Mouse (Mus musculus): ENCODE results near the gene Nr5a2. TPM values are rescaled to one million over a fixed set of nuclear protein-coding genes. Genes with fewer than 3 reads are reported as not detected.

The Nr5a2 gene
- polyA plus RNA-seq, 1 experiment, result not detected

DNA sequence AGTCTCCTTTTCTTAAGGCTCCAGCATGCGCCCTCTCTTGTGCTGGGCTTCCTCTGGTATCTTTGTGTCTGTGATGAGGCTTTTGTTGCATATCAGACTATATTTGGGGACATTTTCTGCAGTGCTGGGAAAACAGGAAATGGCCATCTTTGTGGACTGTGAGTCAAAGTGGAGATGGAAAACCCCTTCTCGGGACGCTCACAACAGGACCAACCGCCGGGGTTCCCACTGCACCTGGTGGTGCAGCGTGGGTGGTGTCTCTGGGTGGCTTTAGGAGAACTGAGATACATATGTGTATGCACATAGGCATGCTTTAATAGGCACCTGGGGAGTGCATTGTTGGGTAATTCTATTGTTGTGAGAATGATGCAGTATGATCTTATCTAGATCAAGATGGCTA, 129.3 kb downstream of the Nr5a2 start:
- Histone ChIP-seq H3K4me2 (ENCODE audit: low read depth) (no peak overlapping the region), H3K36me3 (ENCODE audit: control insufficient read depth, insufficient read depth) (no peaks in the 10 kb centered on the region), H3K27me3 (ENCODE audit: control insufficient read depth, insufficient read depth, insufficient read length) (no peaks in the 10 kb centered on the region), H3K79me2 (ENCODE audit: control insufficient read depth, insufficient read depth) (no peaks in the 10 kb centered on the region), H3ac (ENCODE audit: control insufficient read depth, insufficient read length) (no peak overlapping the region), H3K4me3 (no peak overlapping the region)
- TF ChIP-seq E2F4 (IDR thresholded peaks at IDR 0.05; ENCODE audit: insufficient read depth) (no peak), TCF3 (IDR thresholded peaks at IDR 0.05; ENCODE audit: insufficient read length, low read depth) (no peak), MYOD1 (IDR thresholded peaks at IDR 0.05; ENCODE audit: control insufficient read depth in 1 of 3, insufficient read length in 2 of 3, low read depth in 2 of 3) (no peak), CEBPB (IDR thresholded peaks at IDR 0.05; ENCODE audit: insufficient read depth, poor library complexity, severe bottlenecking) (no peak), POLR2A (IDR thresholded peaks at IDR 0.05; ENCODE audit: insufficient read length, low read depth) (no peak), REST (IDR thresholded peaks at IDR 0.05; ENCODE audit: insufficient read depth, insufficient read length) (no peak), MAX (IDR thresholded peaks at IDR 0.05; ENCODE audit: low read depth) (no peak), MYOG (IDR thresholded peaks at IDR 0.05; ENCODE audit: control insufficient read depth in 1 of 3, insufficient read depth in 1 of 3, insufficient read length in 2 of 3, low read depth in 2 of 3) (no peak), USF1 (IDR thresholded peaks at IDR 0.05; ENCODE audit: low read depth) (no peak), TCF12 (IDR thresholded peaks at IDR 0.05; ENCODE audit: insufficient read depth, poor library complexity, severe bottlenecking) (no peak), POLR2AphosphoS2 (IDR thresholded peaks at IDR 0.05; ENCODE audit: insufficient read length, low read depth) (no peak), SRF (IDR thresholded peaks at IDR 0.05; ENCODE audit: control insufficient read depth, insufficient read length, low read depth) (no peak)

DNA sequence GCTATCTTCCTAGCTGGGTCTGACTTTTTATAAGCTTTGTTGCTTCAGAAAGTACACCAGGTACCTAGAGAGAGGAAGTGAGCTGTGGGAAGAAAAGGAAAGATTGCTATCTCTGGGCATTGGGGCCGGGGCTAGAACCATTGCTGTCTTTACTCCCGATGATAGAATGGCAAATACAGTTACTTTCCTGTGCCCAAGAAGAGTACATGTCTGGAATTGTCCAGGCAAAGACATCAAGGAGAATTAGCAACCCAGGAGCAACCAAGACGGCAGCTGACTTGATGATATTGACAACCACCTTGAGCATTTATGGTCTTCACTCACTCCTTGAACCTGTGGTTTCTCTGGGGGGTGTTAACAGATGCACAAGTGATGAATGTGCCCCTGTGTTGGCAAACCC, 130.3 kb downstream of the Nr5a2 start:
- Histone ChIP-seq H3ac (ENCODE audit: control insufficient read depth, insufficient read length) (no peak overlapping the region), H3K4me3 (no peak overlapping the region), H3K36me3 (ENCODE audit: control insufficient read depth, insufficient read depth) (no peaks in the 10 kb centered on the region), H3K4me2 (ENCODE audit: low read depth) (no peak overlapping the region), H3K79me2 (ENCODE audit: control insufficient read depth, insufficient read depth) (no peaks in the 10 kb centered on the region), H3K27me3 (ENCODE audit: control insufficient read depth, insufficient read depth, insufficient read length) (no peaks in the 10 kb centered on the region)
- TF ChIP-seq TCF3 (IDR thresholded peaks at IDR 0.05; ENCODE audit: insufficient read length, low read depth), result no peak
- no peak for TF ChIP-seq POLR2A (IDR thresholded peaks at IDR 0.05; ENCODE audit: insufficient read length, low read depth)
- TF ChIP-seq USF1 (IDR thresholded peaks at IDR 0.05; ENCODE audit: low read depth), result no peak
- no peak for TF ChIP-seq E2F4 (IDR thresholded peaks at IDR 0.05; ENCODE audit: insufficient read depth)

DNA sequence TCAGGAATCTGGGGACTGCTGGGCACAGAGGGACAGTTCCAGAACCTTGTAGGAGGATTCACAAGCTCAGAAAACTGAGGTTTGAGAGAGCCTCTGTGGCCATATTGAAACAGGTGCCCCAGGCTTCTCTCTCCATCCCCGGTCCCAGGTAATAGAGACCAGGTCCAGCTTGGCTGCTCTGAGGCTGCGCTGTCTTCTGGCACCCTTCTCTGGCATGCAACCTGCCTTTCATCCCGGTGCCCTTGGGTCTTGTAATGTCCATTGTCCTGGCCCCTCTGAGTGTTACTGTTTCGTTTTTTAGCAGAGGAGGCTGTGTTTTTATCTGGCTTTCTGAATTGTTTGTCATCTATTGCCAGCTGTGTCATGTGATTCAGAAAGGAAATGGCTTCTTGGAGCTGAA, 136.4 kb downstream of the Nr5a2 start:
- H3K79me2 ChIP-seq (ENCODE audit: control insufficient read depth, insufficient read depth), result no peaks in the 10 kb centered on the region
- no peak for TF ChIP-seq CEBPB (IDR thresholded peaks at IDR 0.05; ENCODE audit: insufficient read depth, poor library complexity, severe bottlenecking)
- TF ChIP-seq TCF3 (IDR thresholded peaks at IDR 0.05; ENCODE audit: insufficient read length, low read depth), result no peak
- no peak for TF ChIP-seq REST (IDR thresholded peaks at IDR 0.05; ENCODE audit: insufficient read depth, insufficient read length)
- TF ChIP-seq MYOD1 (IDR thresholded peaks at IDR 0.05; ENCODE audit: control insufficient read depth in 1 of 3, insufficient read length in 2 of 3, low read depth in 2 of 3), result no peak
- TF ChIP-seq POLR2AphosphoS2 (IDR thresholded peaks at IDR 0.05; ENCODE audit: insufficient read length, low read depth), result no peak
- no peak for TF ChIP-seq POLR2A (IDR thresholded peaks at IDR 0.05; ENCODE audit: insufficient read length, low read depth)
- no peak for TF ChIP-seq USF1 (IDR thresholded peaks at IDR 0.05; ENCODE audit: low read depth)
- no peak for TF ChIP-seq E2F4 (IDR thresholded peaks at IDR 0.05; ENCODE audit: insufficient read depth)
- no peak for TF ChIP-seq MAX (IDR thresholded peaks at IDR 0.05; ENCODE audit: low read depth)
- TF ChIP-seq TCF12 (IDR thresholded peaks at IDR 0.05; ENCODE audit: insufficient read depth, poor library complexity, severe bottlenecking), result no peak
- no peak for TF ChIP-seq SRF (IDR thresholded peaks at IDR 0.05; ENCODE audit: control insufficient read depth, insufficient read length, low read depth)
- no peak for TF ChIP-seq MYOG (IDR thresholded peaks at IDR 0.05; ENCODE audit: control insufficient read depth in 1 of 3, insufficient read depth in 1 of 3, insufficient read length in 2 of 3, low read depth in 2 of 3)

DNA sequence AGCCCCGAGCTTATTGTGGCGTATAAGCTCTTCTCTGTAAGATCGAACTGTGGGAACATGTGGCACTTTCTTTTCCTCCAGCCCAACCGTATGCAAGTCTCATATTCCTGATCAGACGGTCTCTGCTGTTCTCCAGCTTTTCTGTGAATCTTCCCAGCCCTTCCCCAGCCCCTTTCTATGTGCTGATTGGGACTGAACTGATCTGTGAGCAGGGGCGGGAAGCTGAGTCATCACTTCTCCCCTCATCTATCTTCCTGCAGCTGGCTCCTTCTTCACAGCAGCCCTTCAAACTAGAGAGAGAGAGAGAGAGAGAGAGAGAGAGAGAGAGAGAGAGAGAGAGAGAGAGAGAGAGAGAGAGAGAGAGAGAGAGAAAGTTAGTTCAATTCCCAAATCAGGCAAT, 159.6 kb downstream of the Nr5a2 start:
- Histone ChIP-seq H3ac (ENCODE audit: control insufficient read depth, insufficient read length) (no peak overlapping the region), H3K79me2 (ENCODE audit: control insufficient read depth, insufficient read depth) (no peaks in the 10 kb centered on the region), H3K27me3 (ENCODE audit: control insufficient read depth, insufficient read depth, insufficient read length) (no peaks in the 10 kb centered on the region), H3K4me2 (ENCODE audit: low read depth) (no peak overlapping the region), H3K4me3 (no peak overlapping the region), H3K36me3 (ENCODE audit: control insufficient read depth, insufficient read depth) (no peaks in the 10 kb centered on the region)
- TF ChIP-seq E2F4 (IDR thresholded peaks at IDR 0.05; ENCODE audit: insufficient read depth), result no peak
- no peak for TF ChIP-seq POLR2A (IDR thresholded peaks at IDR 0.05; ENCODE audit: insufficient read length, low read depth)
- TF ChIP-seq TCF3 (IDR thresholded peaks at IDR 0.05; ENCODE audit: insufficient read length, low read depth), result no peak
- TF ChIP-seq USF1 (IDR thresholded peaks at IDR 0.05; ENCODE audit: low read depth), result no peak
- TF ChIP-seq CEBPB (IDR thresholded peaks at IDR 0.05; ENCODE audit: insufficient read depth, poor library complexity, severe bottlenecking), result no peak
- TF ChIP-seq POLR2AphosphoS2 (IDR thresholded peaks at IDR 0.05; ENCODE audit: insufficient read length, low read depth), result no peak
- no peak for TF ChIP-seq REST (IDR thresholded peaks at IDR 0.05; ENCODE audit: insufficient read depth, insufficient read length)
- no peak for TF ChIP-seq MYOG (IDR thresholded peaks at IDR 0.05; ENCODE audit: control insufficient read depth in 1 of 3, insufficient read depth in 1 of 3, insufficient read length in 2 of 3, low read depth in 2 of 3)
- TF ChIP-seq TCF12 (IDR thresholded peaks at IDR 0.05; ENCODE audit: insufficient read depth, poor library complexity, severe bottlenecking), result no peak
- TF ChIP-seq MYOD1 (IDR thresholded peaks at IDR 0.05; ENCODE audit: control insufficient read depth in 1 of 3, insufficient read length in 2 of 3, low read depth in 2 of 3), result no peak
- TF ChIP-seq SRF (IDR thresholded peaks at IDR 0.05; ENCODE audit: control insufficient read depth, insufficient read length, low read depth), result no peak
- no peak for TF ChIP-seq MAX (IDR thresholded peaks at IDR 0.05; ENCODE audit: low read depth)

More for the DNA sequence above, 136.4 kb downstream of the Nr5a2 start:
- H3K36me3 ChIP-seq (ENCODE audit: control insufficient read depth, insufficient read depth), result no peaks in the 10 kb centered on the region
- no peak overlapping the region for H3K4me2 ChIP-seq (ENCODE audit: low read depth)
- no peak overlapping the region for H3K4me3 ChIP-seq
- H3K27me3 ChIP-seq (ENCODE audit: control insufficient read depth, insufficient read depth, insufficient read length), result no peaks in the 10 kb centered on the region
- no peak overlapping the region for H3ac ChIP-seq (ENCODE audit: control insufficient read depth, insufficient read length)

Data from myocyte (in vitro differentiated cells).